Mouse (Mus musculus) Patski (cell line): ENCODE measurements at regions not wholly inside any gene's neighbourhood (a gene's known extent, or its start where the extent isn't known, plus 50 kb on each side); places are given as distances from the start of the nearest gene placed in this dataset.

Source experiments
- ATAC-seq: fragments of 100-300 bp; one replicate; pipeline ENCODE4 v1.8.0; 2021
- CTCF ChIA-PET: fragments of 350-600 bp; sonication (Branson Sonifier 250); formaldehyde crosslinking; loops from one replicate; lab custom pipeline; 2022; ENCODE audit warnings: inconsistent platforms; lab: Charles Lee
- POLR2A ChIA-PET: fragments of 350-600 bp; sonication (Branson Sonifier 250); formaldehyde crosslinking; loops from one replicate; lab custom pipeline; 2022; ENCODE audit warnings: antibody characterized with exemption, inconsistent platforms; lab: Charles Lee
- DNase-seq: peaks from one replicate; pipeline ENCODE4 v3.0.0-alpha.2; 2011; ENCODE audit warnings: low read depth, low spot score
- H3K27me3 ChIP-seq: fragments of 371-371 bp; one replicate; pipeline ENCODE4 v1.5.1; 2021
- CTCF ChIP-seq: fragments of 100-300 bp; IDR thresholded peaks from one replicate; pipeline ENCODE4 v1.5.1; 2021
- in situ Hi-C: fragments of 300-500 bp; cut with MboI; formaldehyde crosslinking; loops from 3 replicates; pipeline ENCODE4 v1.11.1; 2018; ENCODE audit warnings: low pct_unique_long_range_greater_than_20kb, mixed read lengths

GRCm38 (mm10) chr6:84266736-84267135 is 258.3 kb downstream of the Dysf start:
- no peaks in the 10 kb centered on the region for H3K27me3 ChIP-seq
- POLR2A ChIA-PET: no interaction called here
- ATAC-seq: peak; percentile 38
- TF ChIP-seq CTCF: no peak
- DNase-seq: no peak
- in situ Hi-C loops: no loop called here
- CTCF ChIA-PET: interaction anchor here (1.3 kb wide), 1 partner anchor 323 kb away, joined by 3 read pairs; no protein-coding TSS in a partner anchor

DNA sequence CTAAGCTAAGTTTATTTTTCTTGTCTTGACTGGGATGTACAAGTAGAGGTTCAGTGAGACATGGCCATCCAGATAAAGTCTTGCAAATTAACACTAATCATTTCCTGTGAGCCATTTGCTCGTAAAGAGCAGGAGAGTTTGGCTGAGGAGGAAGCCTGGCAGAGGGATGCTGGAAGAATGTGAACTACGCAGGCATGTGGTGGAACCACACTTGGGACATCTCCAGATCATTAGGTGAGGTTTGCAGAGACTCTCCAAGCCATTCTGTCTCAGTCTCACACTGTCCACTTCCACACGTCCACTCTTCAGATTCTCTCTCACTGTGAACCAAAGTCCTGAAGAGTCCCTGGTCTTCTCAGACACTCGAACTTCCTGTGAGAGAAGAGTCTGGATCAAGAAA is 256.3 kb downstream of the Dysf start:
- POLR2A ChIA-PET: no interaction called here
- DNase-seq: no peak
- ATAC-seq: no peak

GRCm38 (mm10) chr6:84263686-84264085 is 255.3 kb downstream of the Dysf start:
- ChIA-PET POLR2A (no interaction called here), CTCF (no interaction called here)
- in situ Hi-C loops: no loop called here
- H3K27me3 ChIP-seq: no peaks in the 10 kb centered on the region
- TF ChIP-seq CTCF: no peak
- no peak for ATAC-seq
- no peak for DNase-seq

More for the DNA sequence above, 256.3 kb downstream of the Dysf start:
- H3K27me3 ChIP-seq: no peaks in the 10 kb centered on the region
- TF ChIP-seq CTCF: no peak
- in situ Hi-C loops: no loop called here
- CTCF ChIA-PET: interaction anchor here (1.2 kb wide), 1 partner anchor 53 kb away, joined by 3 read pairs; no protein-coding TSS in a partner anchor

DNA sequence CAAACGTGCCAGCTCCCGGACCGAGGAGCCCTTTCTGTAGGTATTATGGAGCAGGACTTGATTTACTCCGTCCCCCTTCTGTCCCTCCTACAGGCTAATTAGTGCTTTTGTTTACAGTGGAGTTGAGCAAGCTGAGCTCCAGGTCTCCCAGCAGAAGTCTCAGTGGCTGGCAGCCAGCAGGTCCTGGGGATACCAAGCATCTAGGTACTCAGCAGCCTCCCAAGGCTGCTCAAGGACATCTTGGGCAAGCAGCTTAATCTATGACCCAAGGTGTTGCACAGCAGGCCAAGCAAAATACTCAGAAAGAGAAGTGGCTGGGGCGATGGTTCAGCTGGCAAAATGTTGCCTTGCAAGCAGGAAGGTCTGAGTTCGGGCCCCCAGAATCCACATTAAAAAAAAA is 254.4 kb downstream of the Dysf start:
- CTCF ChIA-PET: no interaction called here
- in situ Hi-C loops: no loop called here
- TF ChIP-seq CTCF: no peak
- H3K27me3 ChIP-seq: no peaks in the 10 kb centered on the region
- DNase-seq: no peak
- POLR2A ChIA-PET: no interaction called here
- no peak for ATAC-seq

GRCm38 (mm10) chr6:84261483-84261882 is 253.1 kb downstream of the Dysf start:
- no peak for TF ChIP-seq CTCF
- no peak for DNase-seq
- no peaks in the 10 kb centered on the region for H3K27me3 ChIP-seq
- no peak for ATAC-seq
- CTCF ChIA-PET: interaction anchor here (0.6 to 1.1 kb wide), 3 partner anchors 10 to 330 kb away, joined by 3 read pairs; no protein-coding TSS in a partner anchor
- POLR2A ChIA-PET: no interaction called here
- in situ Hi-C loops: no loop called here
